Mouse (Mus musculus): Measurements from ENCODE around the gene N6amt1. TPM values are rescaled to one million over a fixed set of nuclear protein-coding genes. Genes with fewer than 3 reads are reported as not detected.

N6amt1 gene
- polyA plus RNA-seq, 1 experiment from 2014 or later: 19.5 TPM

Other genes starting within 250 kb of the N6amt1 start
- gene Ltn1, start 78.4 kb downstream of the N6amt1 start, polyA plus RNA-seq (2014; fragmentation: Nextera tagmentation; extraction: Ambion mirVana): 26.3 and 30.3 TPM in 2 replicates
- gene Rwdd2b, start 86.4 kb downstream of the N6amt1 start, polyA plus RNA-seq (2014; fragmentation: Nextera tagmentation; extraction: Ambion mirVana): 12.2 and 12.6 TPM in 2 replicates
- gene Usp16, start 100.5 kb downstream of the N6amt1 start, polyA plus RNA-seq (2014; fragmentation: Nextera tagmentation; extraction: Ambion mirVana): 37.4 and 42.7 TPM in 2 replicates
- 614 and 690 TPM in 2 replicates for gene Cct8, start 141.7 kb downstream of the N6amt1 start, polyA plus RNA-seq (2014; fragmentation: Nextera tagmentation; extraction: Ambion mirVana)
- not detected in 2 replicates for gene Map3k7cl, start 199.1 kb downstream of the N6amt1 start, polyA plus RNA-seq (2014; fragmentation: Nextera tagmentation; extraction: Ambion mirVana)